Mouse (Mus musculus) forelimb bud, embryonic 11.5 days (tissue): ENCODE measurements at regions not wholly inside any gene's neighbourhood (a gene's known extent, or its start where the extent isn't known, plus 50 kb on each side); places are given as distances from the start of the nearest gene placed in this dataset.

Experiments
- DNase-seq: peaks from one replicate; pipeline ENCODE4 v3.0.0-alpha.2; 2012; ENCODE audit warnings: low read depth, low spot score

DNA sequence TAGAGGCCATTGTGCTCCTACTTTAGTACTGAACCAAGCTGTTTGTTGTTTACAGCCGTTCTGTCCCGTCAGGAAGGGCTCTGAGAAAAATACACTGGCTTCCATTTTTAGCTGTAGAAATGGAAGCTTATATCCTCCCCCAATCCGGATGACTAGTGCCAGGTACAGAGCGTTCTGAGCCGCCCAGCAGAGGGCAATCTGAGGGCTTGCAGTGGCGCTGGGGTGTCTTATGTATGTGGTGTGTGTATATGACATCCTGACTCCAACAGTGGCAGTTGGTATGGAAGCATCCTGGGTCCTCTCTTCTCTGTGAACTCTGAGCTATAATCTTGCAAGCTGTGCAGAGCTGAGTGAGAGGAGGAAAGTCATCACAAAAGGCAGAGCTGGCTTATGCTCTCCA is 389.0 kb downstream of the Rps24 start:
- DNase-seq, result no peak

DNA sequence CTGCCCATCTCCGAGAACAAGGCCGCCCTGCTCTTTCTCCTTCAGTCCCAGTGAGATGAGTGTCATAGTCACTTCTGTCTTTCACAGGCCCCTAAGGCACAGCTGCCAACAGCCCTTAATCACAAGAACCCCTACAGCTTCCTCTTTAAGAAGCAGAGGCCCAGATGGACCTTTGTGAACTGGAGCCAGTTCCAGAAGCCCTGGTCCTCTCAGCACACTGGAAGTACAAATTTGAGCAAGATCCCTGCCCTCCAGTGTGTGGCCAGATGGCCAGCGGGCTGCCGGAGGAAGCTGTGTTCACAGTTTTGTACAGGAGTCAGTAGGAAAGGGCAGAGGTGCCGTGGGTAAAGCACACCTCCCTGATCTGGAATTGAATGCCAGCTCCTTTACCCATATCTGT is 389.6 kb downstream of the Rps24 start:
- DNase-seq, result no peak

DNA sequence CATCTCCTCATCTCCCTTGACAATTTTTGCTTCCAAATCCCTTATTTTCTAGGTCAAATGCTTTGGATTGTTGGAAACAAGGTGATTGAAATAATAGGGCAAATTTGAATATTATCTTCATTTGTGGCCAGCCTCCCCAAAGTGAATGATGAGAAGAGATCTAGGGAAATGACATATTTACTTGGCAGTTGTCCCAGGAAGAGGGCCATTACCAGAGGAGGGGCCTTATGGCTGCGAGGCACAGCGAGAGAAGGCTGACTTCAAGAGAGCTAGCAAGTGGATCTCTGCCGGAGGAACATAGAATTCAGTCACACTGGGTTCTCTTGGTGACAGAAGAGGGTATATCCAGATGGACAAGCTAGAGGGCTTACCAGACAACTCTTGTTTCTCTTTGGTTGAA is 390.9 kb downstream of the Rps24 start:
- DNase-seq, result no peak

DNA sequence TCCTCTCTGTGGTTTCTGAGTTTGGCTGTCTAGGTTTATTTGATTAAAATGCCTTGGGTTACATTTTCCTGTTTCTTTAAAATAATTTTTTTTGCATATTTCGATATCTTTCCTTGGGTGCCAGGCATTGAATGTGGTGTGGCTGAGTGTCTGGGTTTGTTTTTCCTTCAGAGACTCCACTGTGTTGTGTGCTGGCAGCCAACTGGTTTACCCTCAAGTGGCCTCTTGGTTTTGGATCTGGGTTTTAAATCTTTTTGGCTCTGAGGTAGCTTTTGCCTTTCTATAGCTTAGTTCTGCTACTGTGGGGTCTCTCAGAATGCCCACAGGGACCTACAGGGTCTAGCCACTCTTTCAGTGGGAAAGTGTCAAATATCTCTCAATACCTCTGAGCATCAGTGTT is 399.2 kb downstream of the Rps24 start:
- no peak for DNase-seq

DNA sequence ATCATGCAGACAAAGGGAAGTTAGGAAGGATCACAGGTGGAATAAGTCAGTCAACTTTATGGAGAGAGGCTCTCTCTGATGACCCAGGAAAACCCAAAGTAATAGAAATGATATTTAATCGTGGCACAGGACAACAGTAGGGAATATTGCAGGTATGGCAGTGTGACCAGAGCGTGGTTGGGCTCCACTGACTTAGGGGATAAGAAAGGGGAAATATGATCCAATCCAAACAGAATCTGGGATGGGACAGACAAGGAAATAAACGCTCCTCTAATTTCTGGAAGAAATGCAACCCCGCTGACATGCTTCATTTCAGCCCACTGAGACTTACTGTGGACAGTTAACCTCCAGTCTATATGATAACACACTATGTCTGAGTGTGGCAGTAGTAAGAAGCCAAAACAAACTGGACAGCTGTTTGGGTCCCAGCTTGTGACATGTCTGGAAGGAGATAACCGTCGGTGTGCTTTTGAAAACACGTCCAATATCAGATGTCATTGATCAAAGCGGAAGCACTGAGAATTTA is 400.0 kb downstream of the Rps24 start:
- DNase-seq, result no peak

DNA sequence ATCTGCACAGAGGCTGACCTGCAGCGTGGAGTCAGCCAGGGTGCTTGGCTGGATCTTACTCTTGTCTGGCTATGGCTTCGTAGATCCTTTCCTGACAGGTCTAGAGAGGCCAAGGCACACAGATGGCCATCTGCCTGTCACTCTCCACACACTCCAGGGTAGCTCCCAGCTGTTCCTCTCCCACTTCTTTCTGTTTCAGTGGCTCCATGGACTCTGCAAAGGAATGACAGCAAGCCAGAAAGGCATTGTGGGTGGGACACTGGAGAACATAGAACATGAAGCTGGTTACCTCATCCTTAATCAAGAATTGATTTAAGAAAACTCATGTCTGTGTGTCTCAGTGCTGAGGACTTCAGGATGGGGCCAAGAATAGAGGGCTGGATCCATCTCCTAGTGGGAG is 403.9 kb downstream of the Rps24 start:
- no peak for DNase-seq

DNA sequence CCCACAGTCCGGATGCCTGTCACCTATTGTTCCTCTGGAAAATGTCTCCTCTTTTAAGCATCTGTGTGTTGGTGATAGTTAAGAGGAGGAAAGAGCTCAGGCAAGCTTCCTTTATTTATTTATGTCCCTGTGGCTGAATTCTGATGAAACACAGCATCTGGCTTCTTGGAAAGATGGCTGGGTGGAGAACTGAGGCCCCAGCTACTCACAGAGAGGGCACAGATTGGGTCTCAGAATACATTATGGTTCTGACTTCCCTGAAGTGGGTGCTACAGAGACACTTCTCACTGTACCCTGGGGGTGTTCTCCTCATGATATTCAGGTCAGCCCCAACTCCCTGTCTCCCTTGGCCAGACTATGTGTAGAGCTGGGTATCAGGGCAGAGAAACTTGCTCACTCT is 408.3 kb downstream of the Rps24 start:
- DNase-seq, result no peak

DNA sequence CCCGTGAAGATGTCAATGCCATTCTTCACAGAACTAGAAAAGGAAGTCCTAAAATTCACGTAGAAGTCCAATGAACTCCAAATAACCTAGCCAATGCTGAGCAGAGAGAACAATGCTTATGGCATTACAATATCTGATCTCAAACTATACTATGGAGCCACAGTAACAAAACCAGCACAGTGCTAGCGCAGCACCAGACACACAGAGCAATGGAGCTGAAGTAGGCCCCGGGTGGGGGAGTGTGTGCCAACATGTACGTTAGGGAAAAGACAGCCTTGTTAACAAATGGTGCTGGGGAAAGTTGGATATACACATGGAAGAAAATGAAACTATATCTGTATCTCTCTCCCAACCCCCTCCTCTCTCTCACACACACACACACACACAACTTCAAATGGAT is 409.8 kb downstream of the Rps24 start:
- DNase-seq, result no peak

DNA sequence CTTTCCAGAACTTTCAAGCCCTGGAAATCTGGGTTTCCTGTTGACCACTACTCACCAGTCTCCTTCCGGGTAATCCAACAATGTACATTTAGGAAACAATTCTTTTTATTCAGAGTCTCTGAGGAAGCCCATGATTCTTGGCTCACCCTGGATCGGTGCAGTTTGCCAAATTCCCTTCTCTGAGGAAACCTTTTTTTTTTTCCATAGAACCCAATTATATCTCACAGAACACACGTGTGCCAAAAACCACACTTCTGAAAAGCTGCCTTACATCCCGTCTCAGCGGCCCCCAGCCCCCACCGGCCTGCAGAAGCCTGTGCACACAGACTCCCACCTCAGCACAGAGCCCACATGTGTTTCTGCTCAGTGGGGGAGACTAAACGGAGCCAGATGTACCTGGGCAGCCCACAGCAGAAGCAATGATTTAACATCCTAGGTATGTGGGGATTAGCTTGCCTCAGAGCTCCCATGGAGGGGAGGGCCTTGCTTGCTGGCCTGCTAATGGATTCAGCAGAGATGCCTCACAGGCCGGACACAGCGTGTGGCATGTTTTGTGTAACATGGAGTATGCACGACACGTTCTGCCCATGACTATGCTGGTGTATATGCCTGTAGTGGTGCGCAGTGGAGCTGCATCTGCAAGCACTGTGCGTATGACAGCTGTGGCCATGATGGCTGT is 413.7 kb downstream of the Rps24 start:
- peak; percentile 93 for DNase-seq

DNA sequence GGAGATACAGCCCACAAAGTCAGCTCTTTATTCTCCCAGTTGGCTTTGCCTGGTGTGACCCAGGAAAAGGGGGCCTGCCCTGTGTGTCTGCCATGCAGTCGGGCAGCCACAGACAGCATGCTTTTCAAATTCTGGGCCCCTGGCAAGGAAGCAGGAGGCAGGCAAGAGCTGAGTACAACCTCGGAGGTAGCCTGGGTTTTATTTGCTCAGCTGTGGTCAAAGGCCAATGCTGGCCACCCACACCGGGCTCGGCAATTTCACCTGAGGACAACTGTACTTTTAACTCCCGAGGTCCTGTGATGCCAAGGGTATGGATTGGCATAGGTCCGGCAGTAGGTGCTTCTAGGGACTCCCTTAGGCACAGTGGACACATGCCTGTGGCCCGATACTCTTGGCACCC is 414.8 kb downstream of the Rps24 start:
- DNase-seq, result no peak

DNA sequence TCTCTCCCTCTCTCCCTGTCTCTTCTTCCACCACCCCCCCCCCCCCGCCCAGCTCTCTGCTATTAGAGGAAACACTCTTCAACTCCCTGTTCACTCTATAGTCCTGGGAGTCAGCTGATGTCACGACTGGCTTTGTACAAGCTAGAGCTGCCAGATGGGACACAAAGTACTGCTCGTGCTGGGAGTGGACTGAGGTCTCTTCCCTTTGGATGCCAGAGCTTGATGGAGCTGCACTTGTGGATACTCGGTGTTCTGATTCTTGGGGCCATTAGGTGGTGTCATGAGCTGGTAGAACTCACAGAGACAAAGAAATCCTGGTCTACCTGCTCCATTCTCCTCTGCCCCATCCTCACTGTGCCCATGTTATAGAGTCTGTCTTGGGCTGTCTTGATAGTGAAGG is 415.9 kb downstream of the Rps24 start:
- DNase-seq, result no peak

DNA sequence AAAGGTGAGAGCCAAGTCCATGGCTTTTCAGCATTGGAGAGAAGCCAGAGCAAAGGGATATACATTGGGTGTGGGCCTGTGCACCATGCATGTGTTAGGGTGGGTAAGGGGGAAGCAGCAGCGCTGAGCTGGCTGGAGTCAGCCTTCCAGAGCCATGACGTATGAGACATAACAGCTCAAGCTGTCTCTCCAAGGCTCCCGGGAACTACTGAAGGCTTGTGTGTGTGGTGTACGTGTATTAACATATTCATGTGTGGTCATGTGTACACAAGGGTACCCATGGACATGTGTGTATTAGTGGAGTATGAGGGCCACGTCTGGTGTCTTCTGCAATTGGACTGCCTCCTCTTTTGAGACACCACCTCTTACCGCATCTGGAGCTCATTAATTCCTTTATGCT is 417.8 kb downstream of the Rps24 start:
- DNase-seq, result no peak

DNA sequence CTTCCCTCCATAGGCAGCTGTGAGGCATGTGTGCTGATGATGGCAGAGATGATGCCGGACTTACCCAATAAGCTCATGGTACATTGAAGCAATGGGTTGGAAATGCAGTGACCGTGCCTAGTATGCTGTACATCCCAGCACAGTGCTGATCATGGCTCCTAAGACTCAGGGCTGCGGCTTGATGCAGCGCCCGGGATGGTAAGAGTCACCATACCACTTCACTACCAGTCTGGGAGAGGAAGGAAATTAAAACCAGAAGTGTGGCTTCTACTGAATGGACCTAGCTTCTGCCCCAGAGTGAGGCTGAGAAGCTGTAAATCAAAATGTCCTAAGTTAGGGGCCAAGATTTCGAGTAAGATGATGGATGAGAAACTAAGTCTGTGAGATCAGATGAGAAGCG is 420.0 kb downstream of the Rps24 start:
- DNase-seq, result peak; percentile 37

DNA sequence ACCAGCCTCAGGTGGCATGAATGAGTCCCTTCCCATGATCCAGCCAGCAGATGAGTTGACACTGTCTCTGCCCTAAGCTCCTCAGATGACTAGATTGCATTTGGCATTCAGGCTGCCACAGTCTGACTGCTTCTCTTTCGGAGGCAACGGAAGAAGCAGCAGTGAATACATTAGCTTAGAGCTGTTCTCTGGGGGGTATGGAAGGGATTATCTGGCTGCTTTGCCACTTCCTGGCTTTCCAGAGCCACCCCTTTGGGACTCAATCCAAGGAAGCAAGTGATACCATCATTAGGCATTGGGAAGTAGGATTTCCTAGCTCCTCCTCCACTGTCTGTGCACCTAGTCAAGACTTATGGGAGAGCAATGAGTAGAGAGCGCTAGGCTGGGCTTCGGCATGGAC is 421.5 kb downstream of the Rps24 start:
- DNase-seq, result no peak

DNA sequence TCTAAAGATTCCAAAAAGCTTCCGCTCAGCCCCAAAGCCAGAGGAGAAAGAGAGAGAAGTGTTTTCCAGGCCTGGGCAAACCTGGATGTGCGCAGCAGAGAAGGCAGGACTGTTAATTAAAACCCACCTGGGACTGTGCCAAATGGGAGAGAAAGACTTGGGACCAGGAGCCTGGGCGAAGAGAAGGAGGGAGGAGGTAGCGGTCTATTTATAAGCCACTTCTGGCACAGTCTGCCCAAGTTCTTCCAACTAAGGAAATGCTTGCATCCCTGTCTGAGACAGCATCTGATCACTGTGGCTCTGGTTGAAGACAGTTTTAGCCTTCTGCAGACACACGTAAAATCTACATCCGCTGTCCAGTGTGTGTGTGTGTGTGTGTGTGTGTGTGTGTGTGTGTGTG is 424.7 kb downstream of the Rps24 start:
- DNase-seq, result no peak

DNA sequence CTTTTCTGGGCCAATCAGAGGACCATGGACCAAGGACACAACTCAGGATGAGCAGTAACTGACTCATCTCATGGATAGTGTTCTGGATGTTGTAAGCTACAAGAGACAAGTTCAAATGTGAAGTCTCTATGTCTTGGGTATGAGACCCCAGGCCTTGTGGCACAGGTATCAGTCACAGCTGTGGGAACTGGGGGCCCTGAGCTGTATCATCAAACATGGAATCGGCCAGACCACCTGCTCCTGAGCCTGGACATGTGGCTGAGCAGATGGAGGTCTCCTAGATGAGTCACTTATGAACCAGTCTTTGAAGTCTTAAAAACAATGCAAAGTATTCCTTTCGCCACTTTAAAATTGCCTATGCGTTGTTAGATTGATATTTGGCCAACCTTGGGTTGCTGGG is 432.1 kb downstream of the Rps24 start:
- DNase-seq, result no peak

DNA sequence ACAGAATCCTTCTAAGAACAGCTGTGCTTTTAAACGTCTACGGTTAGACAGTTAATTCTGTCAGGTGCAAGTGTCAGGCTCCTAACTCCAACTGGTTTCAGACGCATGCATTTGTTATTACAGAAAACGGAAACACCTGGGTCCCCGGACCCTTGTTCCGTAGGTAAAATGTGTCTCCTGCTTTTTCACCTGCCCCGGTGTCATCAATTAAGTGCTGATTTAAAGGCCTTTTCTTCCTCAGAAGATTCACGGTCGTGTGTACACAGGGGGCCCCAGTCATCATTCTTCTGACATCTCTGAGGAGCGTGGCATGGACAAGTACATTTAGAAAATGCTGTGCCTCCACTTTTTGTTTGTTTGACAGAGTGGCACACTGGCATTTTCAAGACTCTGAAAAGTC is 435.1 kb downstream of the Rps24 start:
- DNase-seq, result no peak

DNA sequence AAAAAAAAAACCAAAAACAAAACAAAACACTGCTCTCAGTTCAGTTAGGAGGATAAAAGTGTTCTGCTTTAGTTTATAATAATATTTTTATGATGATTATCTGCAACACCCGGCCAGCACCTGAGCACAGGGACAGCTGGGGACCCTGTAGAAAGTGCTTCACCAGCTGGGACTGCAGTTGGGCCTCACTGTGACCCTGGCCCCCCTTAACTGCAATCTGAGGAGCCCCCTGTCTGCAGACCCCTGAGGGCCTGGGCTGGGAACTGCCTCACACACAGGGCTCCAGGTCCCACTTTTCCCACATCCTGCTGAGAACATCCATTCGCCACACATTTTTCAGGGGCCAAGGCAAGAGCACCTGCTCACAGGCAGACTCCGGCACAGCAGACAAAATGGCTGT is 437.6 kb downstream of the Rps24 start:
- no peak for DNase-seq

DNA sequence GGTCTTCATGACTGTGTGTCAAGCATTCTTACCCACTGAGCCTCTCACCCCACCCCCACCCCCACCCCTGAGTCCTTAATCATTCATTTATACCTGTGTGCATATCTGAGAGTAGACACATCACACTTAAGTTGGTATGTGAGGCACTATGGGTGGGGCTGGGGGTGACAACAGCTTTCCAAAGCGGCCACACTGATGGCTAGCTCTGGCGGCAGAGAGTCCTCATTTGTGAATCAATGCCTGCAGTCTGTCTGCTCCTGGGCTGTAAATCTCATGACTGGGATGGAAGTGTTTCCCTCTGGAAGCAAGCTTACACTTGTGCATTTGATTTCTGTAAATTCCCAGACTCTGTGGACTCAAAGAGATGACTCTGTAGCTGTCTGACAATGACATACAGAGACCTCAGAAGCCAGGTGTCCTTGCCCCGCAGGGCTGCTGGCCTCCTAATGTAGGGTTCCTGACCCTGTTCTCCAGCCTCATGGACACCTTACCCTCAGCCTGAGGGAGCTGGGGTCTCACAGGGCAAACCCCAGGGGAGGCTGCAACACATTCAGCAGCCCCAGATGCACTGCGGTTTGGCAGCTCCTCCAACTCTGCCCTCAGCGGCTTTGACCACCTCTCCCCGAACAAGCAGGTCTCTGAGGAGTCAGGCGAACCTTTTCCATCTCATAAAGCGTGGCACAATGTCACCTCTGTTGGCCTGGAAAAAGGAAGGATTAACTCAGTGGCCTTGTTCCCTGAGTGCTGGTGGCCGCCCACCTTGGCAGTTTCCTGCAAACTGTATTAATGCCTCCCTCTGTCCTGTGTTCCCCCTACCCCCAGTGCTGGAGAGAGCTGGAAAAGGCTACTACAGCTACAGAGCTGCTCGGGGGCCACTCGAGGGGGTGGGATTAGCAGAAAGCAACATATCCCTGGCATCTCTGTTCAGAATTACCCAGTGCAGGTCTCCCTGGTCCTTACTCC is 439.4 kb downstream of the Rps24 start:
- no peak for DNase-seq

DNA sequence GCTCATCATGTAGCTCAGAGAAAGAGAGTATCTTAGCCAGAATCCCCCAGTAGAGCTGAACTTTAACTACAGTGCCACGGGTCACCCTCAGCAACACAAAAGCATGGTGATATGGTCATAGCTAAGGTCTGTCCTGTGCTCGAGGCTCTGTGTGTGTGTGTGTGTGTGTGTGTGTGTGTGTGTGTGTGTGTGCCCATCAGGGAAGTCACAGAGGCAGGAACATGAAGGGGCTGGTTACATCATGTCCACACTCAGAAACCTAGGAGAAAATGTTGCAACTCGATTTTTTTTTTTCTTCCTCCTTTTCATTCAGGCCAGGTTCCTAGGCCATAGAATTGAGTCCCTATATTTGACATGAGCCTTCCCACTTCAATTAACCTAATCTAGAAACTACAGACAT is 441.8 kb downstream of the Rps24 start:
- no peak for DNase-seq

DNA sequence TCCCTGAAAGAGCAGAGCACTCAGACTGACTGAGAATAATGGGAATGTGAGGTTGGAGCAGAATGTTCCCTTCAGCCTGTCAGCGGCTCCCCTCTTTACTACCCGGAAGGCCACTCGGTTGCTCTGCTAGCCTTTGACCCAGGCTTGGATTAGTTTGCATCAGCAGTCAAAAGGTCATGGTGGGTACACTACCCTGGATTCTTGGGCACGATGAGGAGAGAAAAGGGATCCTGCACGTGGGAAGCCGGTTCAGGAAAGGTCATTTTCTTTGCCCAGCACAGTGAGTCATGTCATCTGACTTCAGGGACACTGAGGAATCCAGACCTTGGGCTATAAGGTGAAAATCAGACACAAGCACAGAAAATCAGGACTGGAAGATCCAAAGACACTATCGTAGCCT is 443.3 kb downstream of the Rps24 start:
- DNase-seq, result no peak

DNA sequence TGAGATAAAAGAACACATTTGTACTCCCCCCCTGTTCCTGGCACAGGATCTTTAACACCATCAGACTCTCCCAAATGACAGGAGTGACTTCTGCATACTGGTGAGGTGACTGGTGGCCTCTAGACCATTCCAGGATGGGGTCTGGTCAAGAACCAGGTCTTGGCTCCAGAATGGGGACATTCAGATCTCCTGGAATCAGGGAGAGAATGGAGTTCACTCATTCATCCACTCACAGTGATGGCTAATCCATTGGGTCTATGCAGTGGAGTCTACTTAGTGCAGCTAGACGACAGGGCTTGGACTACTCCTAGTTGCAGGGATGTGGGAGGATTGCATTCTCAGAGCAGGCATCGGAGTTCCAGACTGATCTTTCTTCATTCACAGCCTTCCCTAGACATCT is 451.0 kb downstream of the Rps24 start:
- DNase-seq, result no peak

DNA sequence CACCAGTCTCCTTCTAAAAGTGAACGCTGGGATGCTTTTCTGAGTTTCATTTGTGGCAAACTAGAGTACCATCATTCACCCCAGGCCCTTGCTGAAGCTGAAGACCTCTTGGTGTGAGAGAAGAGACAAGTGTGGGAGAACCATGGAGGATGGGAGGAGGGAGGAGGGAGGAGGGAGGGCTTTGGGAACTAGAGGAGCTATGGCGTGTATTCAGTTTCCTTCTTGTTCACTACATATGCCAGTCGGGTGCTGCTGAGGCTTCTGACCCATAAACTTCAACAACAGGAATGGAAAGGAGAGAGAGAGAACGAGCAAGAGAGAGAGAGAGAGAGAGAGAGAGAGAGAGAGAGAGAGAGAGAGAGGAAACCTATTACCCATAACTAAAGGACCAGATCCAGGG is 452.1 kb downstream of the Rps24 start:
- DNase-seq, result no peak
